Mouse (Mus musculus) liver, adult 2 months (tissue): ENCODE measurements around the gene Tac2. TPM values are rescaled to one million over a fixed set of nuclear protein-coding genes. Genes with fewer than 3 reads are reported as not detected.
A peak's percentile ranks its signal among the peaks of the same experiment; 100 is the strongest.

Source experiments
- DNase-seq: peaks from one replicate; pipeline ENCODE4 v3.0.0-alpha.2; 2011; ENCODE audit warnings: low read depth, low spot score; ENCODE audit errors: extremely low read depth
- H3K27ac ChIP-seq: fragments of 200-500 bp; replicated peaks from 2 replicates; pipeline ENCODE4 v1.5.1; 2012; ENCODE audit warnings: low read depth, mild to moderate bottlenecking, control low read depth, inconsistent platforms, low read length; ENCODE audit not compliant: insufficient read depth
- H3K27me3 ChIP-seq: fragments of 200-500 bp; 2 replicates; pipeline ENCODE4 v1.6.1; 2012; ENCODE audit warnings: mild to moderate bottlenecking, moderate library complexity, low read length, inconsistent platforms; ENCODE audit not compliant: control insufficient read depth, insufficient read depth
- H3K36me3 ChIP-seq: fragments of 200-500 bp; 2 replicates; pipeline ENCODE4 v1.6.1; 2012; ENCODE audit warnings: low read length, inconsistent platforms; ENCODE audit not compliant: control insufficient read depth, insufficient read depth
- H3K4me1 ChIP-seq: fragments of 200-500 bp; 2 replicates; pipeline ENCODE4 v1.6.1; 2011; ENCODE audit warnings: low read length; ENCODE audit not compliant: control insufficient read depth, insufficient read depth
- H3K4me3 ChIP-seq: fragments of 200-500 bp; 2 replicates; pipeline ENCODE4 v1.5.1; 2011; ENCODE audit warnings: low read depth, mild to moderate bottlenecking, control low read depth, low read length, moderate library complexity; ENCODE audit not compliant: insufficient read depth
- H3K79me2 ChIP-seq: fragments of 200-500 bp; 2 replicates; pipeline ENCODE4 v1.6.1; 2012; ENCODE audit warnings: inconsistent platforms, mild to moderate bottlenecking, low read length, moderate library complexity; ENCODE audit not compliant: control insufficient read depth, insufficient read depth
- H3K9ac ChIP-seq: fragments of 200-500 bp; 2 replicates; pipeline ENCODE4 v1.6.1; 2012; ENCODE audit warnings: low read depth, mild to moderate bottlenecking, control low read depth, inconsistent platforms, low read length
- CTCF ChIP-seq: fragments of 200-500 bp; IDR thresholded peaks from 2 replicates; pipeline ENCODE4 v1.5.1; 2011; ENCODE audit warnings: low read depth, low read length, control low read depth
- POLR2A ChIP-seq: fragments of 200-500 bp; IDR thresholded peaks from 2 replicates; pipeline ENCODE4 v1.6.1; 2011; ENCODE audit warnings: low read length, control low read depth; ENCODE audit not compliant: insufficient read depth; ENCODE audit errors: extremely low read depth
- WGBS: fragments of 180-500 bp; shearing (Covaris S2); methylation state at CpG from one replicate; pipeline ENCODE4 v1.1.7; 2018; 5-methylcytosine and 5-hydroxymethylcytosine counted together
- polyA plus RNA-seq: library from polyadenylated mRNA; depleted of rRNA; stranded (reverse); fragments of >200 nt; gene quantifications from 2 replicates; pipeline ENCODE4 v1.2.3, GENCODE M21; 2012
- total RNA-seq: library from RNA; depleted of rRNA; stranded (reverse); fragments of >200 nt; gene quantifications from 2 replicates; pipeline ENCODE4 v1.2.3, GENCODE M21; 2014

Gene Tac2
- total and polyA plus RNA-seq, 2 experiments = not detected

DNA sequence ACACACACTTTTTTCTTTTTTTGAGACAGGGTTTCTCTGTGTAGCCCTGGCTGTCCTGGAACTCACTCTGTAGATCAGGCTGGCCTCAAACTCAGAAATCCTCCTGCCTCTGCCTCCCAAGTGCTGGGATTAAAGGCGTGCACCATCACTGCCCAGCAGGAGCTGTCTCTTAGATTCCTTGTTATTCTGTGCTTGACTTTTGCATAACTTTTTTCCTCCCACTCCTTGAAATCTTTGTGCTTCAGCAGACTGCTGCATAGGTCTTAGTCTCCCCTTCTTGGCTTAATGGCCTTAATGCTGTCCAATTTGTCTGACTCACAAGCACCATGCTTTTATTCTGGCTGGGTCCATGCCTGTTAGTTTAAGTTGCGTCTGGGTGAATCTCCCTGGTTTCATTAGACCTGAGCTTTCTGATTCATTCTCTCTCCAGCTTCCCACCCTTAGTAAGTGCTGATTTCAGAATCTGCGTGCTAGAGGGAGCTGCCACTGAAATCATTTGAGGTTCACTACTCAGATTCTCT, 15.4 kb upstream of the Tac2 start:
- no peak for DNase-seq
- Histone ChIP-seq H3K79me2 (no peaks in the 10 kb centered on the region), H3K36me3 (no peaks in the 10 kb centered on the region), H3K4me3 (no peak overlapping the region), H3K4me1 (no peaks in the 10 kb centered on the region), H3K27ac (no peak overlapping the region), H3K27me3 (no peaks in the 10 kb centered on the region), H3K9ac (no peak overlapping the region)
- WGBS = 94% methylated on average over 3 of the region's 3 CpGs
- TF ChIP-seq POLR2A = no peak
- TF ChIP-seq CTCF = no peak

DNA sequence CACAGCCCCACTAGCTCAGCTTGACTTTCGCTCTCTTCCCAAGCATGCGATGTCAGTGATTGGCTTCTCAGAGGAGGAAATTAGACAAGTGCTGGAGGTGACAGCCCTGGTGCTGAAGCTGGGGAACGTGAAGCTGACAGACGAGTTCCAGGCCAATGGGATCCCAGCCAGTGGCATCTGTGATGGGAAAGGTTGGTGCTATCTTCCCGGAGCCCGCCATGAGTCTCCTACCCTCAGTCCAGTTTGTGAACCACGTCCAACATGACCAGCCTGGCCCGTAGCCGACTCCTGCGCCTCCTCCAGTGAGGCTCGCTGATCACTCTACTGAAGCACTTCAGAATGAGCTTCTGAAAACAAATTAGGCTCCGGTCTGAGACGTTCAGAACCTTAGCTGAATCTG, 13.9 kb upstream of the Tac2 start:
- H3K4me1 ChIP-seq = no peaks in the 10 kb centered on the region
- no peaks in the 10 kb centered on the region for H3K79me2 ChIP-seq
- H3K36me3 ChIP-seq = no peaks in the 10 kb centered on the region
- WGBS = 85% methylated on average over 13 of the region's 13 CpGs
- no peak overlapping the region for H3K9ac ChIP-seq
- H3K4me3 ChIP-seq = no peak overlapping the region
- no peak for DNase-seq
- H3K27me3 ChIP-seq = no peaks in the 10 kb centered on the region
- TF ChIP-seq POLR2A (no peak), CTCF (no peak)
- no peak overlapping the region for H3K27ac ChIP-seq

DNA sequence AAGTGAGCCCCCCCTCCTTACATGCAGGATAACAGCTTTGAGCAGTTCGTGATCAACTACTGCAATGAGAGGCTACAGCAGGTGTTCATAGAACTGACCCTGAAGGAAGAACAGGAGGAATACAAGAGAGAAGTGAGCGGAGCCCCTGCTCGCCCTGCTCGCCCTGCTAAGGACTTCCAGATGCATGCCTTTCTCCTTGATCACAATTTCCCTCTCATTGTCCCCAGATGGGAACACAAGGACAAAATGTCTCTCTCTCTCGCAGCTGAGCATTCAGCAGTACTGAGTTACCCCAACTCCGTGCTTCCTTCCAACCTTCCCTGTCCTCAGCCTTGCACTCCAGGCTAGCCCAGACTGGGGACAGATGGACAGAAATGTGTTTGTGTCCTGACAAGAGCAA, 11.5 kb upstream of the Tac2 start:
- Histone ChIP-seq H3K4me1 (no peaks in the 10 kb centered on the region), H3K4me3 (no peak overlapping the region), H3K79me2 (no peaks in the 10 kb centered on the region), H3K36me3 (no peaks in the 10 kb centered on the region), H3K27ac (no peak overlapping the region), H3K27me3 (no peaks in the 10 kb centered on the region), H3K9ac (no peak overlapping the region)
- DNase-seq = no peak
- 87% methylated on average over 6 of the region's 6 CpGs for WGBS
- TF ChIP-seq POLR2A (no peak), CTCF (no peak)

DNA sequence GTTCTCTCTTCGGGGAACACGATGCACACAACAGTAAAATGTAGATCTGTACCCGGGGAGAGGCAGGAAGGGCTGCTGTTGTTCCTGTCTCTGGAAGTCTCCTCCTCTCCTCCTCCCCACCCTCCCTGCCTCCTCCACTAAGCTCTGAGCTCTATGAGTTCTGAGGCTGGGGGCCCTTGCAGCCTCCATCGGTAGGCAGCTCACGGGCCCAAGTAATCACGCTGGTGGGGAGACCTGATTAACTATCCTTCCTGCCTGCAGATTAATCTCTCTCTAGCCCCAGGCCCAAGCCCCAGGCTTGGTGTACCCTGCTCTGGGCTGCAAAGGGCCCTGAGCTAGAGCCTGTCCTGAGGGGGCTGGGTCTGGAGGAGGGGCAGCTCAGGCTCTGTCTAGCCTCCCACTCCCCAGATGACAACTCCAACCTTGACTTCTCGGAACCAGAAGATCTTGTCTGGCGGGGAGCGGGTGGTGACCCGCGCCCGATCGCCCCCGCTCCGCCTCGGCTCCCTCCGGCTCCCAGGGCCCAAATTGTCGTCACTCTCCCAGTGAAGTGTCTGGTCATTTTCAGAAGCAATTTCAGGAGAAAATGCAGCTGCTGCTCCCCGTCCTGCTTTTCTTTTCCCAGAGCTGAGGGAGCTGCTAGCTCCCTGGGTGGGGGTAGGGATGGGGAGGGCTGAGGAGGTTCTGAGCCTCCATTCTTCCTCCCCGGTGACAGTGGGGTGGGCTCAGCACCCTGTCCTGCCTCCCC, 2.4 kb upstream of the Tac2 start:
- Histone ChIP-seq H3K9ac (0 out of 2 replicates have a peak overlapping the region, but pooled peaks have one; percentile 9), H3K4me3 (no peak overlapping the region), H3K36me3 (no peaks in the 10 kb centered on the region), H3K79me2 (no peaks in the 10 kb centered on the region), H3K27ac (no peak overlapping the region), H3K4me1 (no peaks in the 10 kb centered on the region), H3K27me3 (0 out of 2 replicates have a peak, but pooled peaks cover 2% of the 10 kb centered on the region)
- 62% methylated on average over 20 of the region's 20 CpGs for WGBS
- TF ChIP-seq CTCF = no peak
- TF ChIP-seq POLR2A = no peak
- DNase-seq = no peak

DNA sequence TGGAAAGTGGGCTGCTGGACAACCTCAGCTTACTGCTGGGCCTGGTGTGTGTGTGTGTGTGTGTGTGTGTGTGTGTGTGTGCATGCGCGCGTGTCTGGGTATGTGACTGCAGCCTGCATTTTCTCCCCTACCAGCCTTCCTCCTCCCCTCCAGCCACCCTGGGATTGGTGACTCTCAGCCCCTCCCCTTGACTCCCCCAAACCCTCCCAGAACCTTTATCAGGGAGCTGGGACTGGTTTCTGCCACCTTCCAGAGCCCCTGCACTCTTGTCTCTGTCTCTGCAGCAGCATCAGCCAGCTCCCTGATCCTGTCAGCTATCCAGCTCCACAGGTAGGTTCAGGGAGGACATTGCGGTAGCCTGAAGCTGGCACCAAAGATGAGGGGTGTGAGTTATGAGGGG, 858 bp downstream of the Tac2 start:
- H3K27ac ChIP-seq = no peak overlapping the region
- H3K4me3 ChIP-seq = no peak overlapping the region
- TF ChIP-seq POLR2A = no peak
- TF ChIP-seq CTCF = no peak
- WGBS = 86% methylated on average over 4 of the region's 4 CpGs
- H3K27me3 ChIP-seq = 0 out of 2 replicates have a peak, but pooled peaks cover 2% of the 10 kb centered on the region
- no peak for DNase-seq
- H3K36me3 ChIP-seq = no peaks in the 10 kb centered on the region
- H3K79me2 ChIP-seq = no peaks in the 10 kb centered on the region
- no peaks in the 10 kb centered on the region for H3K4me1 ChIP-seq
- no peak overlapping the region for H3K9ac ChIP-seq

DNA sequence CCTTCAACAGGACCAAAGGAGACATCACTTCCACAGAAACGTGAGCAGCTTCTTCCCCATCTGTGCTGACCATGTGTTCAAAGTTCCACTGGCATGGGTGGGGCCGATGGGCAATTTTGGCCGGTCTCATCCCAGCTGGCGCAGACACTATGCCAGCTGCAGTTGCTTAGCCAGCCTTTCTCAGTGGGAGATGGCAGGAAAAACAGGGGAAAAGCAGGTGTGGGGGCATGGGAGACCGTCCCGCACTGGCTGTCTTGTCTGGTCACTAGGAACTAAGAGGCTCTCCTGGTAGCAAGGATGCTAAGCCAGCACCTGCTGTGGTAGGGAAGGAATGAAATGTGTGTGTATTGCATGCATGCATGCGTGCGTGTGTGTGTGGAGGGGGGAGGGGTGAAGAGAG, 4.2 kb downstream of the Tac2 start:
- no peak for DNase-seq
- Histone ChIP-seq H3K79me2 (no peaks in the 10 kb centered on the region), H3K4me3 (no peak overlapping the region), H3K36me3 (no peaks in the 10 kb centered on the region), H3K4me1 (no peaks in the 10 kb centered on the region), H3K9ac (no peak overlapping the region), H3K27me3 (0 out of 2 replicates have a peak, but pooled peaks cover 2% of the 10 kb centered on the region), H3K27ac (no peak overlapping the region)
- 79% methylated on average over 8 of the region's 8 CpGs for WGBS
- no peak for TF ChIP-seq POLR2A
- no peak for TF ChIP-seq CTCF
